Mouse (Mus musculus) CH12.LX (cell line): ENCODE data around the gene Cacng8. TPM values are rescaled to one million over a fixed set of nuclear protein-coding genes. Genes with fewer than 3 reads are reported as not detected.

Experiments used
- DNase-seq: peaks from one replicate; pipeline ENCODE4 v3.0.0-alpha.2; 2013; ENCODE audit errors: extremely low read depth
- H3K27ac ChIP-seq: 2 replicates; pipeline ENCODE4 v1.5.1; 2012; ENCODE audit warnings: low read depth, mild to moderate bottlenecking, control low read depth, moderate library complexity; ENCODE audit not compliant: insufficient read depth
- H3K27me3 ChIP-seq: replicated peaks from 2 replicates; pipeline ENCODE3; 2012; ENCODE audit warnings: inconsistent platforms
- H3K36me3 ChIP-seq, 2 experiments: replicated peaks in 1 of 2; 2 replicates each; pipeline versions ENCODE3 to v1.6.1; 2012; ENCODE audit warnings: inconsistent platforms in 1 of 2, low read length in 1 of 2, mild to moderate bottlenecking in 1 of 2, mixed read lengths in 1 of 2, moderate library complexity in 1 of 2; ENCODE audit not compliant: control insufficient read depth in 1 of 2, insufficient read depth in 1 of 2
- H3K4me1 ChIP-seq, 2 experiments: 2 replicates each; pipeline ENCODE4 v1.6.1; 2012; ENCODE audit warnings: inconsistent platforms in 1 of 2, moderate library complexity in 1 of 2; ENCODE audit not compliant: insufficient read depth in 2 of 2, control insufficient read depth in 1 of 2
- H3K4me2 ChIP-seq: 2 replicates; pipeline ENCODE4 v1.6.1; 2012; ENCODE audit warnings: low read depth, mild to moderate bottlenecking, control low read depth; ENCODE audit not compliant: poor library complexity, insufficient read depth, severe bottlenecking
- H3K4me3 ChIP-seq, 3 experiments: fragments of 150-350 bp in 1 of 3; sonication (generic) in 1 of 3; replicated peaks in 1 of 3; 2 replicates each; pipeline versions ENCODE3 to v1.5.1; 2011 to 2012; ENCODE audit warnings: low read depth in 2 of 3, low read length in 2 of 3, mild to moderate bottlenecking in 2 of 3, moderate library complexity in 2 of 3, control low read depth in 1 of 3, improper control_type of control experiment in 1 of 3, inconsistent platforms in 1 of 3, mixed read lengths in 1 of 3; ENCODE audit not compliant: poor library complexity in 1 of 3
- H3K79me2 ChIP-seq: replicated peaks from 2 replicates; pipeline ENCODE4 v1.6.1; 2012; ENCODE audit warnings: mild to moderate bottlenecking, moderate library complexity; ENCODE audit not compliant: control insufficient read depth, poor library complexity, insufficient read depth, severe bottlenecking; ENCODE audit errors: extremely low read depth
- H3K9ac ChIP-seq: 2 replicates; pipeline ENCODE4 v1.6.1; 2012; ENCODE audit warnings: low read depth, mild to moderate bottlenecking, control low read depth, moderate library complexity; ENCODE audit not compliant: insufficient read depth
- H3K9me3 ChIP-seq: replicated peaks from 2 replicates; pipeline ENCODE3; 2012; ENCODE audit warnings: low read length, inconsistent platforms, mixed read lengths
- BHLHE40 ChIP-seq: IDR thresholded peaks from 2 replicates; pipeline ENCODE4 v1.6.1; 2011; ENCODE audit warnings: mild to moderate bottlenecking, low read depth, low read length, improper control_type of control experiment
- CHD2 ChIP-seq: IDR thresholded peaks from 2 replicates; pipeline ENCODE4 v1.6.1; 2011; ENCODE audit warnings: low read length, improper control_type of control experiment
- CTCF ChIP-seq, 2 experiments: IDR thresholded peaks in 1 of 2; conservative IDR thresholded peaks in 1 of 2; 2 replicates each; pipeline ENCODE4 v1.5.1; 2011 to 2012; ENCODE audit warnings: low read depth in 2 of 2, low read length in 2 of 2, improper control_type of control experiment in 1 of 2, inconsistent platforms in 1 of 2, mild to moderate bottlenecking in 1 of 2, moderate library complexity in 1 of 2
- E2F4 ChIP-seq: IDR thresholded peaks from 2 replicates; pipeline ENCODE4 v1.6.1; 2011; ENCODE audit warnings: low read depth, low read length, improper control_type of control experiment; ENCODE audit not compliant: insufficient replicate concordance
- ETS1 ChIP-seq: conservative IDR thresholded peaks from 2 replicates; pipeline ENCODE4 v1.6.1; 2012; ENCODE audit warnings: low read depth, mild to moderate bottlenecking, inconsistent platforms, low read length, improper control_type of control experiment, moderate library complexity
- IRF4 ChIP-seq: IDR thresholded peaks from 2 replicates; pipeline ENCODE4 v1.6.1; 2014; ENCODE audit warnings: low read depth, mild to moderate bottlenecking, inconsistent platforms, low read length, improper control_type of control experiment
- JUN ChIP-seq: IDR thresholded peaks from 2 replicates; pipeline ENCODE4 v1.6.1; 2011; ENCODE audit warnings: low read depth, mild to moderate bottlenecking, low read length, improper control_type of control experiment, moderate library complexity; ENCODE audit not compliant: insufficient read depth
- KAT2A ChIP-seq: IDR thresholded peaks from 2 replicates; pipeline ENCODE4 v1.6.1; 2012; ENCODE audit warnings: low read length, improper control_type of control experiment, inconsistent platforms; ENCODE audit not compliant: insufficient replicate concordance
- MAFK ChIP-seq: IDR thresholded peaks from 2 replicates; pipeline ENCODE4 v1.6.1; 2011; ENCODE audit warnings: low read length, improper control_type of control experiment; ENCODE audit not compliant: insufficient replicate concordance
- MAZ ChIP-seq: IDR thresholded peaks from 2 replicates; pipeline ENCODE4 v1.6.1; 2012; ENCODE audit warnings: low read depth, mild to moderate bottlenecking, inconsistent platforms, low read length, improper control_type of control experiment, moderate library complexity
- MXI1 ChIP-seq: IDR thresholded peaks from 2 replicates; pipeline ENCODE4 v1.6.1; 2011; ENCODE audit warnings: mild to moderate bottlenecking, low read depth, low read length, improper control_type of control experiment
- NELFE ChIP-seq: IDR thresholded peaks from 2 replicates; pipeline ENCODE4 v1.6.1; 2011; ENCODE audit warnings: low read depth, low read length, improper control_type of control experiment
- NRF1 ChIP-seq: IDR thresholded peaks from 2 replicates; pipeline ENCODE4 v1.6.1; 2014; ENCODE audit warnings: low read depth, mild to moderate bottlenecking, inconsistent platforms, low read length, improper control_type of control experiment, moderate library complexity
- PAX5 ChIP-seq: IDR thresholded peaks from 2 replicates; pipeline ENCODE4 v1.6.1; 2012; ENCODE audit warnings: low read length, inconsistent platforms, mixed read lengths
- POLR2A ChIP-seq: IDR thresholded peaks from 2 replicates; pipeline ENCODE4 v1.6.1; 2011; ENCODE audit warnings: low read depth, mild to moderate bottlenecking, improper control_type of control experiment, low read length
- POLR2AphosphoS2 ChIP-seq: IDR thresholded peaks from 2 replicates; pipeline ENCODE4 v1.6.1; 2011; ENCODE audit warnings: low read depth, low read length, improper control_type of control experiment
- RCOR1 ChIP-seq: conservative IDR thresholded peaks from 2 replicates; pipeline ENCODE4 v1.6.1; 2012; ENCODE audit warnings: low read depth, mild to moderate bottlenecking, inconsistent platforms, low read length, improper control_type of control experiment
- SIN3A ChIP-seq: IDR thresholded peaks from 2 replicates; pipeline ENCODE4 v1.6.1; 2012; ENCODE audit warnings: low read length, improper control_type of control experiment, inconsistent platforms
- SMC3 ChIP-seq: IDR thresholded peaks from 2 replicates; pipeline ENCODE4 v1.6.1; 2011; ENCODE audit warnings: low read depth, low read length, improper control_type of control experiment
- USF2 ChIP-seq: conservative IDR thresholded peaks from 2 replicates; pipeline ENCODE4 v1.6.1; 2011; ENCODE audit warnings: low read depth, low read length, improper control_type of control experiment
- ZC3H11A ChIP-seq: IDR thresholded peaks from 2 replicates; pipeline ENCODE4 v1.6.1; 2012; ENCODE audit warnings: low read depth, mild to moderate bottlenecking, inconsistent platforms, low read length, improper control_type of control experiment
- ZNF384 ChIP-seq: IDR thresholded peaks from 2 replicates; pipeline ENCODE4 v1.6.1; 2012; ENCODE audit warnings: low read depth, low read length, improper control_type of control experiment, inconsistent platforms
- dilution Hi-C: fragments of 300-500 bp; cut with MboI; formaldehyde crosslinking; loops from 2 replicates; pipeline ENCODE4 v1.14.3; 2020; ENCODE audit warnings: low sequenced_read_pairs; ENCODE audit not compliant: extremely low pct_unique_long_range_greater_than_20kb, extremely low pct_ligation_motif_present
- in situ Hi-C: fragments of 300-500 bp; cut with MboI; formaldehyde crosslinking; loops from 3 replicates; pipeline ENCODE4 v1.14.3; 2019; ENCODE audit warnings: low sequenced_read_pairs, low pct_ligation_motif_present, low pct_unique_long_range_greater_than_20kb, mixed read lengths
- polyA plus RNA-seq: library from polyadenylated mRNA; unstranded; fragments of >175 nt; gene quantifications from 2 replicates; pipeline ENCODE4 v1.2.1, GENCODE M21; 2012; ENCODE audit warnings: low read depth; ENCODE audit not compliant: insufficient read length
- total RNA-seq, 2 experiments: library from RNA; depleted of rRNA; stranded (reverse); fragments of 300-350 nt in 1 of 2; fragments of >200 nt in 1 of 2; gene quantifications; 2 replicates each; pipeline ENCODE4 v1.2.3; 2012 to 2014

Gene Cacng8
- total and polyA plus RNA-seq, 3 experiments = 0.43 to 1.2 (median 0.51) TPM

GRCm38 (mm10) chr7:3457111-3457840 is 66.8 kb downstream of the Cacng8 start:
- dilution Hi-C loops (no loop called here), in situ Hi-C loops (no loop called here)
- no peaks in the 10 kb centered on the region for H3K79me2 ChIP-seq
- H3K4me2 ChIP-seq = no peak overlapping the region
- DNase-seq = no peak
- H3K9ac ChIP-seq = no peak overlapping the region
- H3K4me1 ChIP-seq = peaks cover 0 to 27% of the 10 kb centered on the region in 2 experiments; a peak in 2 of 4 replicates
- H3K27ac ChIP-seq = no peak overlapping the region
- no peaks in the 10 kb centered on the region for H3K27me3 ChIP-seq
- H3K36me3 ChIP-seq = no peaks in the 10 kb centered on the region
- H3K9me3 ChIP-seq = no peaks in the 10 kb centered on the region
- TF ChIP-seq BHLHE40 (no peak), MXI1 (no peak), SIN3A (no peak), RCOR1 (no peak), CHD2 (no peak), IRF4 (no peak), E2F4 (no peak), MAZ (no peak), USF2 (no peak), POLR2AphosphoS2 (no peak), NELFE (no peak), NRF1 (no peak), ZNF384 (no peak), MAFK (no peak), KAT2A (no peak), POLR2A (no peak), SMC3 (no peak), PAX5 (no peak), JUN (no peak), ZC3H11A (no peak)
- H3K4me3 ChIP-seq = no peak overlapping the region

GRCm38 (mm10) chr7:3457841-3458217 is 67.3 kb downstream of the Cacng8 start:
- no peaks in the 10 kb centered on the region for H3K27me3 ChIP-seq
- H3K4me1 ChIP-seq = peaks cover 0 to 21% of the 10 kb centered on the region in 2 experiments; a peak in 2 of 4 replicates
- TF ChIP-seq JUN (no peak), NRF1 (no peak), BHLHE40 (no peak), CTCF (conservative IDR thresholded peaks at IDR 0.05 in 1 of 2, IDR thresholded peaks at IDR 0.05 in 1 of 2; ENCODE audit: low read depth in 2 of 2, low read length in 2 of 2) (no peak), SIN3A (no peak), MAZ (no peak), ZC3H11A (no peak), ETS1 (no peak)
- in situ Hi-C loops = no loop called here
- H3K4me2 ChIP-seq = no peak overlapping the region
- H3K9me3 ChIP-seq = no peaks in the 10 kb centered on the region
- no peak for DNase-seq
- no peaks in the 10 kb centered on the region for H3K36me3 ChIP-seq
- H3K9ac ChIP-seq = no peak overlapping the region
- dilution Hi-C loops = no loop called here
- no peak overlapping the region for H3K4me3 ChIP-seq
- H3K79me2 ChIP-seq = no peaks in the 10 kb centered on the region
- H3K27ac ChIP-seq = no peak overlapping the region
